Mouse (Mus musculus) left cerebral cortex, postnatal 4 days (tissue): ENCODE measurements around the gene Gstt2. TPM values are rescaled to one million over a fixed set of nuclear protein-coding genes. Genes with fewer than 3 reads are reported as not detected.

Experiments used
- DNase-seq: peaks from one replicate; pipeline ENCODE4 v3.0.0-alpha.2; 2022
- intact Hi-C: fragments of 180-260 bp; cut with DNase I; formaldehyde crosslinking; loops from one replicate; pipeline ENCODE4 v1.15.1; 2025
- total RNA-seq, 2 experiments: library from RNA; stranded (reverse); gene quantifications; 2 replicates each; pipeline ENCODE4 v1.2.3; 2021

Gstt2 gene
- total RNA-seq, 2 experiments from 2014 or later: 3.6 to 4.3 TPM

- no peak for DNase-seq
- intact Hi-C loops: loop anchor here (10.0 kb wide), 1 partner anchor 55 kb away; the partner anchor contains the start of gene Ddt
Measured at GRCm38 (mm10) chr10:75830275-75830670, 7.0 kb downstream of the Gstt2 start.

GRCm38 (mm10) chr10:75829529-75830274 is 7.5 kb downstream of the Gstt2 start:
- intact Hi-C loops: loop anchor here (10.0 kb wide), 1 partner anchor 55 kb away; the partner anchor contains the start of gene Ddt
- no peak for DNase-seq

- intact Hi-C loops: no loop called here
- DNase-seq: peak; percentile 90
Measured at GRCm38 (mm10) chr10:75828500-75828931, 8.7 kb downstream of the Gstt2 start.

- DNase-seq: peak; percentile 82
- intact Hi-C loops: no loop called here
Measured at GRCm38 (mm10) chr10:75827668-75828360, 9.4 kb downstream of the Gstt2 start.

GRCm38 (mm10) chr10:75824530-75824929 is 12.7 kb downstream of the Gstt2 start:
- intact Hi-C loops: no loop called here
- DNase-seq: no peak

GRCm38 (mm10) chr10:75823782-75824181 is 13.4 kb downstream of the Gstt2 start:
- intact Hi-C loops: no loop called here
- no peak for DNase-seq

- intact Hi-C loops: no loop called here
- DNase-seq: no peak
Measured at GRCm38 (mm10) chr10:75822443-75822842, 14.8 kb downstream of the Gstt2 start, which contains the start of gene Gstt4. Gene Gstt4 (minus strand): TSS chr10:75822543.

- intact Hi-C loops: no loop called here
- no peak for DNase-seq
Measured at GRCm38 (mm10) chr10:75819882-75820281, 17.3 kb downstream of the Gstt2 start.

GRCm38 (mm10) chr10:75818641-75819040 is 18.6 kb downstream of the Gstt2 start:
- DNase-seq: no peak
- intact Hi-C loops: no loop called here

- no peak for DNase-seq
- intact Hi-C loops: no loop called here
Measured at GRCm38 (mm10) chr10:75804217-75804616, 33.0 kb downstream of the Gstt2 start.

- intact Hi-C loops: no loop called here
Measured at GRCm38 (mm10) chr10:75798176-75798696, 39.0 kb downstream of the Gstt2 start, which contains the start of gene Gstt1. Gene Gstt1 (minus strand): TSS chr10:75798584.

GRCm38 (mm10) chr10:75797619-75798175 is 39.5 kb downstream of the Gstt2 start:
- intact Hi-C loops: no loop called here
- peak; percentile 38 for DNase-seq

More at GRCm38 (mm10) chr10:75798176-75798696, 39.0 kb downstream of the Gstt2 start, which contains the start of gene Gstt1:
- DNase-seq: peak; percentile 50

GRCm38 (mm10) chr10:75796731-75797516 is 40.3 kb downstream of the Gstt2 start:
- intact Hi-C loops: no loop called here
- no peak for DNase-seq

GRCm38 (mm10) chr10:75794880-75795279 is 42.3 kb downstream of the Gstt2 start:
- DNase-seq: no peak
- intact Hi-C loops: no loop called here

- intact Hi-C loops: no loop called here
- DNase-seq: no peak
Measured at GRCm38 (mm10) chr10:75790773-75791172, 46.5 kb downstream of the Gstt2 start.

- DNase-seq: no peak
- intact Hi-C loops: no loop called here
Measured at GRCm38 (mm10) chr10:75789841-75790240, 47.4 kb downstream of the Gstt2 start.

- intact Hi-C loops: no loop called here
Measured at GRCm38 (mm10) chr10:75789081-75789735, 48.0 kb downstream of the Gstt2 start.

GRCm38 (mm10) chr10:75788277-75788676 is 48.9 kb downstream of the Gstt2 start:
- DNase-seq: no peak
- intact Hi-C loops: no loop called here

More at GRCm38 (mm10) chr10:75789081-75789735, 48.0 kb downstream of the Gstt2 start:
- DNase-seq: no peak

GRCm38 (mm10) chr10:75785442-75785841 is 51.8 kb downstream of the Gstt2 start:
- intact Hi-C loops: no loop called here
- no peak for DNase-seq
